Mouse (Mus musculus): ENCODE measurements around the gene Skap2. TPM values are rescaled to one million over a fixed set of nuclear protein-coding genes. Genes with fewer than 3 reads are reported as not detected.

Gene Skap2
- polyA plus RNA-seq, 1 experiment from 2014 or later, result 36.9 TPM

- no peak overlapping the region for H3K4me3 ChIP-seq (ENCODE audit: low read depth, low read length)
- H3K36me3 ChIP-seq (ENCODE audit: control insufficient read depth, insufficient read depth, low read length), result no peaks in the 10 kb centered on the region
- no peak for ATAC-seq (replicated peaks; ENCODE audit: low FRiP score, low TSS enrichment, low read depth)
- no peak overlapping the region for H3K27ac ChIP-seq (ENCODE audit: low read depth)
- WGBS, result 52% methylated on average over 4 of the region's 4 CpGs
- no peak overlapping the region for H3K4me2 ChIP-seq (ENCODE audit: low read length)
- H3K9ac ChIP-seq (ENCODE audit: low read length), result no peak overlapping the region
- DNase-seq (ENCODE audit: low spot score), result no peak
- no peaks in the 10 kb centered on the region for H3K27me3 ChIP-seq (replicated peaks; ENCODE audit: control insufficient read depth, insufficient read depth, low read length)
- H3K4me1 ChIP-seq (replicated peaks; ENCODE audit: control insufficient read depth, insufficient read depth, low read length), result no peaks in the 10 kb centered on the region; the same call in 1 of the 2 replicates
- no peaks in the 10 kb centered on the region for H3K9me3 ChIP-seq (ENCODE audit: control insufficient read depth, low read length)
Measured at GRCm38 (mm10) chr6:51933998-51934397, 78.4 kb downstream of the Skap2 start.

- WGBS, result 34% methylated on average over 3 of the region's 3 CpGs
- H3K27ac ChIP-seq (ENCODE audit: low read depth), result no peak overlapping the region
- ATAC-seq (replicated peaks; ENCODE audit: low FRiP score, low TSS enrichment, low read depth) (no peak), DNase-seq (ENCODE audit: low spot score) (no peak)
- no peaks in the 10 kb centered on the region for H3K9me3 ChIP-seq (ENCODE audit: control insufficient read depth, low read length)
- H3K4me1 ChIP-seq (replicated peaks; ENCODE audit: control insufficient read depth, insufficient read depth, low read length), result no peaks in the 10 kb centered on the region; the same call in 1 of the 2 replicates
- no peak overlapping the region for H3K4me2 ChIP-seq (ENCODE audit: low read length)
- no peak overlapping the region for H3K9ac ChIP-seq (ENCODE audit: low read length)
- H3K4me3 ChIP-seq (ENCODE audit: low read depth, low read length), result no peak overlapping the region
- no peaks in the 10 kb centered on the region for H3K27me3 ChIP-seq (replicated peaks; ENCODE audit: control insufficient read depth, insufficient read depth, low read length)
- no peaks in the 10 kb centered on the region for H3K36me3 ChIP-seq (ENCODE audit: control insufficient read depth, insufficient read depth, low read length)
Measured at GRCm38 (mm10) chr6:51933034-51933611, 79.2 kb downstream of the Skap2 start.

GRCm38 (mm10) chr6:51927101-51927500, 85.2 kb downstream of the Skap2 start:
- no peak for DNase-seq (ENCODE audit: low spot score)
- Histone ChIP-seq H3K4me2 (ENCODE audit: low read length) (no peak overlapping the region), H3K4me3 (ENCODE audit: low read depth, low read length) (no peak overlapping the region), H3K9ac (ENCODE audit: low read length) (no peak overlapping the region), H3K27ac (ENCODE audit: low read depth) (no peak overlapping the region), H3K36me3 (ENCODE audit: control insufficient read depth, insufficient read depth, low read length) (no peaks in the 10 kb centered on the region), H3K27me3 (replicated peaks; ENCODE audit: control insufficient read depth, insufficient read depth, low read length) (no peaks in the 10 kb centered on the region), H3K4me1 (replicated peaks; ENCODE audit: control insufficient read depth, insufficient read depth, low read length) (no peaks in the 10 kb centered on the region), H3K9me3 (ENCODE audit: control insufficient read depth, low read length) (no peaks in the 10 kb centered on the region)
- WGBS, result 70% methylated on average over 3 of the region's 3 CpGs
- ATAC-seq (replicated peaks; ENCODE audit: low FRiP score, low TSS enrichment, low read depth), result no peak

- no peaks in the 10 kb centered on the region for H3K36me3 ChIP-seq (ENCODE audit: control insufficient read depth, insufficient read depth, low read length)
- DNase-seq (ENCODE audit: low spot score) (no peak), ATAC-seq (replicated peaks; ENCODE audit: low FRiP score, low TSS enrichment, low read depth) (no peak)
- no peaks in the 10 kb centered on the region for H3K9me3 ChIP-seq (ENCODE audit: control insufficient read depth, low read length)
- no peak overlapping the region for H3K4me2 ChIP-seq (ENCODE audit: low read length)
- no peak overlapping the region for H3K9ac ChIP-seq (ENCODE audit: low read length)
- WGBS, result 28% methylated on average over 4 of the region's 4 CpGs
- no peaks in the 10 kb centered on the region for H3K27me3 ChIP-seq (replicated peaks; ENCODE audit: control insufficient read depth, insufficient read depth, low read length)
- H3K4me1 ChIP-seq (replicated peaks; ENCODE audit: control insufficient read depth, insufficient read depth, low read length), result peaks cover 8% of the 10 kb centered on the region; the same call in 1 of the 2 replicates
- H3K4me3 ChIP-seq (ENCODE audit: low read depth, low read length), result no peak overlapping the region
- H3K27ac ChIP-seq (ENCODE audit: low read depth), result no peak overlapping the region
Measured at GRCm38 (mm10) chr6:51921831-51922230, 90.5 kb downstream of the Skap2 start.

GRCm38 (mm10) chr6:51908495-51908894, 103.9 kb downstream of the Skap2 start:
- Histone ChIP-seq H3K27me3 (replicated peaks; ENCODE audit: control insufficient read depth, insufficient read depth, low read length) (no peaks in the 10 kb centered on the region), H3K4me2 (ENCODE audit: low read length) (no peak overlapping the region), H3K9ac (ENCODE audit: low read length) (no peak overlapping the region), H3K4me1 (replicated peaks; ENCODE audit: control insufficient read depth, insufficient read depth, low read length) (peaks cover 11% of the 10 kb centered on the region; the same call in 1 of the 2 replicates), H3K4me3 (ENCODE audit: low read depth, low read length) (no peak overlapping the region), H3K9me3 (ENCODE audit: control insufficient read depth, low read length) (no peaks in the 10 kb centered on the region), H3K36me3 (ENCODE audit: control insufficient read depth, insufficient read depth, low read length) (no peaks in the 10 kb centered on the region), H3K27ac (ENCODE audit: low read depth) (no peak overlapping the region)
- ATAC-seq (replicated peaks; ENCODE audit: low FRiP score, low TSS enrichment, low read depth) (no peak), DNase-seq (ENCODE audit: low spot score) (no peak)

GRCm38 (mm10) chr6:51905659-51906058, 106.7 kb downstream of the Skap2 start:
- 22% methylated on average over 4 of the region's 4 CpGs for WGBS
- peak overlapping the region; percentile 84 for H3K27ac ChIP-seq (ENCODE audit: low read depth)
- H3K4me3 ChIP-seq (ENCODE audit: low read depth, low read length), result no peak overlapping the region
- no peaks in the 10 kb centered on the region for H3K36me3 ChIP-seq (ENCODE audit: control insufficient read depth, insufficient read depth, low read length)
- H3K9ac ChIP-seq (ENCODE audit: low read length), result no peak overlapping the region
- no peak overlapping the region for H3K4me2 ChIP-seq (ENCODE audit: low read length)
- peaks cover 11% of the 10 kb centered on the region; the same call in 1 of the 2 replicates for H3K4me1 ChIP-seq (replicated peaks; ENCODE audit: control insufficient read depth, insufficient read depth, low read length)
- no peaks in the 10 kb centered on the region for H3K27me3 ChIP-seq (replicated peaks; ENCODE audit: control insufficient read depth, insufficient read depth, low read length)
- H3K9me3 ChIP-seq (ENCODE audit: control insufficient read depth, low read length), result no peaks in the 10 kb centered on the region
- ATAC-seq (replicated peaks; ENCODE audit: low FRiP score, low TSS enrichment, low read depth), result no peak; the same call in 1 of the 2 replicates
- peak; percentile 69 for DNase-seq (ENCODE audit: low spot score)

- no peak overlapping the region for H3K9ac ChIP-seq (ENCODE audit: low read length)
- no peak for ATAC-seq (replicated peaks; ENCODE audit: low FRiP score, low TSS enrichment, low read depth)
- WGBS, result 52% methylated on average over 1 of the region's 1 CpGs
- no peak overlapping the region for H3K27ac ChIP-seq (ENCODE audit: low read depth)
- H3K27me3 ChIP-seq (replicated peaks; ENCODE audit: control insufficient read depth, insufficient read depth, low read length), result no peaks in the 10 kb centered on the region
- H3K4me3 ChIP-seq (ENCODE audit: low read depth, low read length), result no peak overlapping the region
- no peaks in the 10 kb centered on the region for H3K9me3 ChIP-seq (ENCODE audit: control insufficient read depth, low read length)
- H3K4me2 ChIP-seq (ENCODE audit: low read length), result no peak overlapping the region
- no peaks in the 10 kb centered on the region for H3K36me3 ChIP-seq (ENCODE audit: control insufficient read depth, insufficient read depth, low read length)
- no peak for DNase-seq (ENCODE audit: low spot score)
- peaks cover 18% of the 10 kb centered on the region; the same call in 1 of the 2 replicates for H3K4me1 ChIP-seq (replicated peaks; ENCODE audit: control insufficient read depth, insufficient read depth, low read length)
Measured at GRCm38 (mm10) chr6:51901544-51901943, 110.8 kb downstream of the Skap2 start.

- WGBS, result 52% methylated on average over 8 of the region's 8 CpGs
- peak overlapping the region; percentile 28; the same call in 1 of the 2 replicates for H3K27ac ChIP-seq (ENCODE audit: low read depth)
- no peak overlapping the region for H3K4me3 ChIP-seq (ENCODE audit: low read depth, low read length)
- ATAC-seq (replicated peaks; ENCODE audit: low FRiP score, low TSS enrichment, low read depth) (no peak), DNase-seq (ENCODE audit: low spot score) (no peak)
- H3K4me1 ChIP-seq (replicated peaks; ENCODE audit: control insufficient read depth, insufficient read depth, low read length), result 0 out of 2 replicates have a peak, but pooled peaks cover 9% of the 10 kb centered on the region
- no peaks in the 10 kb centered on the region for H3K9me3 ChIP-seq (ENCODE audit: control insufficient read depth, low read length)
- H3K27me3 ChIP-seq (replicated peaks; ENCODE audit: control insufficient read depth, insufficient read depth, low read length), result no peaks in the 10 kb centered on the region
- no peak overlapping the region for H3K9ac ChIP-seq (ENCODE audit: low read length)
- H3K4me2 ChIP-seq (ENCODE audit: low read length), result no peak overlapping the region
- H3K36me3 ChIP-seq (ENCODE audit: control insufficient read depth, insufficient read depth, low read length), result no peaks in the 10 kb centered on the region
Measured at GRCm38 (mm10) chr6:51898318-51898994, 113.9 kb downstream of the Skap2 start.

GRCm38 (mm10) chr6:51895753-51896152, 116.6 kb downstream of the Skap2 start:
- no peaks in the 10 kb centered on the region for H3K36me3 ChIP-seq (ENCODE audit: control insufficient read depth, insufficient read depth, low read length)
- ATAC-seq (replicated peaks; ENCODE audit: low FRiP score, low TSS enrichment, low read depth), result no peak
- no peak overlapping the region for H3K4me2 ChIP-seq (ENCODE audit: low read length)
- H3K27ac ChIP-seq (ENCODE audit: low read depth), result no peak overlapping the region
- WGBS, result 69% methylated on average over 3 of the region's 3 CpGs
- H3K4me3 ChIP-seq (ENCODE audit: low read depth, low read length), result no peak overlapping the region
- H3K9me3 ChIP-seq (ENCODE audit: control insufficient read depth, low read length), result no peaks in the 10 kb centered on the region
- H3K9ac ChIP-seq (ENCODE audit: low read length), result no peak overlapping the region
- H3K27me3 ChIP-seq (replicated peaks; ENCODE audit: control insufficient read depth, insufficient read depth, low read length), result no peaks in the 10 kb centered on the region
- DNase-seq (ENCODE audit: low spot score), result no peak
- H3K4me1 ChIP-seq (replicated peaks; ENCODE audit: control insufficient read depth, insufficient read depth, low read length), result 0 out of 2 replicates have a peak, but pooled peaks cover 11% of the 10 kb centered on the region

All from intestine, embryonic 14.5 days (tissue).